Mouse (Mus musculus): ENCODE results near the gene Slc6a6. TPM values are rescaled to one million over a fixed set of nuclear protein-coding genes. Genes with fewer than 3 reads are reported as not detected.

Gene Slc6a6
- polyA plus RNA-seq, 1 experiment from 2014 or later, result 45.6 TPM

DNA sequence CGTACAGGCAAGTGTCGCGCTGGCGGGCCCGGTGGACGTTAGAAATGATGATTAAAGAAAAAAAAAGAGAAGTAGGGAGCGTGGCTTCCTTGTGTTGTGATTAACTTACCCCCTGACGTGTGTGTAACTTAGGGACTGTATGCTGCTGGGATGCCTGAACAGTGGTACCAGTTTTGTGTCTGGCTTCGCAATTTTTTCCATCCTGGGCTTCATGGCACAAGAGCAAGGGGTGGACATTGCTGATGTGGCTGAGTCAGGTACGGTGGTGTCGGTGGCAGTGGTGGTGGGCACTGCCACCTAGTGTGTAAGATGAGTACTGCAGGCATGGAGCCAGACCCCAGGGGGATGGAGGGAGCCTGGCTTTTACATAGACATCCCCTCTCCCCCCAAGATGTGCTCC lies 57.2 kb downstream of the Slc6a6 start:
- ATAC-seq (ENCODE audit: low FRiP score) (peak; percentile 70), DNase-seq (ENCODE audit: low spot score, missing footprints) (peak; percentile 97)
- Histone ChIP-seq H3K4me2 (no peak overlapping the region), H3K27me3 (ENCODE audit: control insufficient read depth, insufficient read depth, low read length) (no peaks in the 10 kb centered on the region), H3K4me3 (ENCODE audit: low read depth, low read length) (no peak overlapping the region), H3K4me1 (ENCODE audit: control insufficient read depth, insufficient read depth, low read length) (no peaks in the 10 kb centered on the region; the same call in none of the 2 replicates), H3K9ac (ENCODE audit: low read length) (no peak overlapping the region), H3K27ac (ENCODE audit: low read depth, low read length) (no peak overlapping the region), H3K9me3 (ENCODE audit: control insufficient read depth, low read length) (no peaks in the 10 kb centered on the region), H3K36me3 (ENCODE audit: control insufficient read depth, insufficient read depth, low read length) (peaks cover 3% of the 10 kb centered on the region; the same call in 1 of the 2 replicates)
- WGBS, result 71% methylated on average over 11 of the region's 11 CpGs

DNA sequence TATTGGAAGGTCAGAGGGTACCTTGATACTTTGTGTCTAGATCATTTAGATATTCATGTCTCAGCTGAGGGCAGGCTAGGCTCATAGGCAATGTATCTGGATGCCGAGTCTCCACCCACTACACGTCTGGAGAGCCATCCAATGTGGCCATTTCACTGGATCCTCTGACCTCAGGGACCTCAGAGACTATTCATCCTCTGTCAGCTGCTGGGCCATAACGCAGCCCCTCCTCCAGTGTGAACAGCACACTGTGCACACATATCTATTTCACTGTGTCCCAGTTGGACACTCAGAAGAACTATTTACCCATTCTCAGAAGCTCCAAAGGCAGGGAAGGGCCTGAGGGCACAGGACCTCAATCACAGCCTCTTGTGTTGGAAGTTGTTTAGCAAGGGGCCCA lies 58.6 kb downstream of the Slc6a6 start:
- Histone ChIP-seq H3K36me3 (ENCODE audit: control insufficient read depth, insufficient read depth, low read length) (peaks cover 3% of the 10 kb centered on the region; the same call in 1 of the 2 replicates), H3K27ac (ENCODE audit: low read depth, low read length) (no peak overlapping the region), H3K9me3 (ENCODE audit: control insufficient read depth, low read length) (no peaks in the 10 kb centered on the region), H3K4me2 (no peak overlapping the region), H3K9ac (ENCODE audit: low read length) (no peak overlapping the region), H3K4me3 (ENCODE audit: low read depth, low read length) (no peak overlapping the region), H3K27me3 (ENCODE audit: control insufficient read depth, insufficient read depth, low read length) (no peaks in the 10 kb centered on the region), H3K4me1 (ENCODE audit: control insufficient read depth, insufficient read depth, low read length) (no peaks in the 10 kb centered on the region; the same call in 1 of the 2 replicates)
- WGBS, result 71% methylated on average over 3 of the region's 3 CpGs
- DNase-seq (ENCODE audit: low spot score, missing footprints), result no peak
- no peak for ATAC-seq (ENCODE audit: low FRiP score)

DNA sequence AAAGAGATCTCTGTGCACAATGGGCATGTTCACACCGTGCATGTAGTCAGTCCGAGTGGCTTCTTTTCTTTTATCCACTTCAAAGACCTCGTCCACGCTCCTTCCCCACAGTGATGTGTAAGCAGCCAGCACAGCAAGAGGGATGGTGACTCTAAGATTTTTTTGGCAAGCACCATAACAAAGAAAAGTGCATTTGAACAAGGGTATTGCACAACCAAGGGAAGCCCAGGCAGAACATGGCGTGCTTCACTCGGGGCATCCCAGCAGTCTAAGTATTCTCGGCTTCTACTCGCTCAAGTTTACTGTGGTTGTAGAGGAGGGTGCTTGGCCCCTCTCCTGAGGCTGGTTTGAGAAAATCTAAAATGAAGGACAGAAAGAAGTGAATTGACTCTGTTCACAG lies 59.1 kb downstream of the Slc6a6 start:
- Histone ChIP-seq H3K9me3 (ENCODE audit: control insufficient read depth, low read length) (no peaks in the 10 kb centered on the region), H3K9ac (ENCODE audit: low read length) (no peak overlapping the region), H3K36me3 (ENCODE audit: control insufficient read depth, insufficient read depth, low read length) (peaks cover 4% of the 10 kb centered on the region), H3K27me3 (ENCODE audit: control insufficient read depth, insufficient read depth, low read length) (no peaks in the 10 kb centered on the region), H3K4me3 (ENCODE audit: low read depth, low read length) (no peak overlapping the region), H3K4me2 (no peak overlapping the region), H3K4me1 (ENCODE audit: control insufficient read depth, insufficient read depth, low read length) (no peaks in the 10 kb centered on the region; the same call in 1 of the 2 replicates), H3K27ac (ENCODE audit: low read depth, low read length) (no peak overlapping the region)
- whole genome bisulfite sequencing, result 83% methylated on average over 8 of the region's 8 CpGs
- ATAC-seq (ENCODE audit: low FRiP score), result no peak
- DNase-seq (ENCODE audit: low spot score, missing footprints), result peak; percentile 83

DNA sequence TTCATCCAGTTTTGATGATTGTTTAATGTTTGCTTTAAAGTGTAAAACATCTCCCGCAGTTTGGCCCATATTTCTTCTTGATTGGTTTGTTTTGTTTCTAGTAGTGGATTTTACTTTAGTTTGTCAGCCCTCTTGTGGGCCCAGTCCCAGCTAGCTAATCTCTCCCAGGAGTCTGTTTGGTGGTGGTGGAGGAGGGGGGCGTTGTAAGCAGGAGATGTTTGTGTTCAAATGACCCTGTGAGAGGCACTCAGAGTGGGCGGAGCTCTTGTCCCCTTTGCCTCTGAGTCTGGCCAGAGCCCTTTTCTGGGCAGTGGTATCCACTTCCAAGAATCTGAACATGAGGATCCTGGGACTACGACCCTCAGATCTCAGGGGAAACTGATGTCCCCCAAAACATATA lies 60.0 kb downstream of the Slc6a6 start:
- WGBS, result 71% methylated on average over 4 of the region's 4 CpGs
- DNase-seq (ENCODE audit: low spot score, missing footprints) (no peak), ATAC-seq (ENCODE audit: low FRiP score) (no peak)
- Histone ChIP-seq H3K9me3 (ENCODE audit: control insufficient read depth, low read length) (no peaks in the 10 kb centered on the region), H3K27me3 (ENCODE audit: control insufficient read depth, insufficient read depth, low read length) (no peaks in the 10 kb centered on the region), H3K4me1 (ENCODE audit: control insufficient read depth, insufficient read depth, low read length) (no peaks in the 10 kb centered on the region), H3K9ac (ENCODE audit: low read length) (no peak overlapping the region), H3K27ac (ENCODE audit: low read depth, low read length) (no peak overlapping the region), H3K4me3 (ENCODE audit: low read depth, low read length) (no peak overlapping the region), H3K36me3 (ENCODE audit: control insufficient read depth, insufficient read depth, low read length) (peaks cover 10% of the 10 kb centered on the region), H3K4me2 (no peak overlapping the region)

DNA sequence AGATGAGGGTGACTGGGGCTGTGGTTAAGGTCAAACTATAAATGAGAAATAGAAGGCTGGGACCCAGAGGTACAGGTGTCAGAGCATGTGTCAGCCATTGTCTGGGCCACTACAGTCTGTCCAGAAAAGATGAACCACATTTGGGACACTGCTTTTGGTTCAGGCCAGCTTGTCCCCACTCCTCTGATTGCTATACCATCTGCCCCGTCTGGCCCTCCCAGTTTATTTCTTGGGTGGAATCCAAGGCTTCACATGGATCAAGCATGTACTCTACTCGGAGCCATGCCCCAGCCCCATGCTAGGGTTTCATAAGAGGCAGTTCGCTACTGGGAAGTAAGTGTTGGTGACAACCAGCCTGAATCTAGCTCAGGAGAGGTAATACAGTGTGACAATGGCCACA lies 61.4 kb downstream of the Slc6a6 start:
- Histone ChIP-seq H3K4me1 (ENCODE audit: control insufficient read depth, insufficient read depth, low read length) (no peaks in the 10 kb centered on the region), H3K27ac (ENCODE audit: low read depth, low read length) (no peak overlapping the region), H3K9ac (ENCODE audit: low read length) (no peak overlapping the region), H3K36me3 (ENCODE audit: control insufficient read depth, insufficient read depth, low read length) (peaks cover 15% of the 10 kb centered on the region), H3K4me3 (ENCODE audit: low read depth, low read length) (no peak overlapping the region), H3K9me3 (ENCODE audit: control insufficient read depth, low read length) (no peaks in the 10 kb centered on the region), H3K4me2 (no peak overlapping the region), H3K27me3 (ENCODE audit: control insufficient read depth, insufficient read depth, low read length) (no peaks in the 10 kb centered on the region)
- no peak for DNase-seq (ENCODE audit: low spot score, missing footprints)
- WGBS, result 90% methylated on average over 3 of the region's 3 CpGs
- ATAC-seq (ENCODE audit: low FRiP score), result no peak

DNA sequence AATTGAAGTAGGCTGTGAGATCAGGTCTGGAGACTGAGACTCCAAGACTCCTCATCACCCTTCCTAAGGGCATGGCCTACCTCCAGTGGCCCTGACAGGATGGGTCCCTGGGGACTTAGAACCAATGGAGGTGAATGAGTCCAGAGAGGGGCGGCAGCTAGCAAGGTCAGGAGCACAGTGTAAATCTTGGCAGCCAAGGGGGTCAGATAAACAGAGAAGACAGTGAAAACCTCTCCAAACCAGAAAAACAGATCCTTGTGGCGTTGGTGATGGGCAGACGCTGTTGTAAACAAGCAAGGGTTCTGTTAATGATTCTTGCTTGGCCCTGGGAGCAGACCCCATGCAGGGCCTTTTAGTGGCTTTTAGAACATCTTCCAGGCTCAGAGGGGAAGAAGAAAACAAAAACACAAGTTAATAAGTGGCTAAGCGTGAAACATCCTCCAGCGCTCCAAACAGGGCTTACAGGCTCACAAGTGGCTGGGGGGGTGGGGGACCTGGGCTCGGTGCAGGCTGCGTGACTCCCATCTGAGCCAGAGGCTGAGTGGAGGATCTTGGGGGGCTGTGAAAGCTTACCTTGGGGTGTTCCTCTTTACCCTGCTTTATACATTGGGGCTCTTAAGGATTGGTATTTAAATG lies 62.2 kb downstream of the Slc6a6 start:
- H3K9me3 ChIP-seq (ENCODE audit: control insufficient read depth, low read length), result no peaks in the 10 kb centered on the region
- no peak overlapping the region for H3K27ac ChIP-seq (ENCODE audit: low read depth, low read length)
- peaks cover 16% of the 10 kb centered on the region for H3K36me3 ChIP-seq (ENCODE audit: control insufficient read depth, insufficient read depth, low read length)
- H3K4me2 ChIP-seq, result no peak overlapping the region
- ATAC-seq (ENCODE audit: low FRiP score), result no peak
- WGBS, result 72% methylated on average over 7 of the region's 7 CpGs
- DNase-seq (ENCODE audit: low spot score, missing footprints), result no peak
- H3K27me3 ChIP-seq (ENCODE audit: control insufficient read depth, insufficient read depth, low read length), result no peaks in the 10 kb centered on the region
- H3K4me3 ChIP-seq (ENCODE audit: low read depth, low read length), result no peak overlapping the region
- H3K4me1 ChIP-seq (ENCODE audit: control insufficient read depth, insufficient read depth, low read length), result no peaks in the 10 kb centered on the region
- H3K9ac ChIP-seq (ENCODE audit: low read length), result no peak overlapping the region

DNA sequence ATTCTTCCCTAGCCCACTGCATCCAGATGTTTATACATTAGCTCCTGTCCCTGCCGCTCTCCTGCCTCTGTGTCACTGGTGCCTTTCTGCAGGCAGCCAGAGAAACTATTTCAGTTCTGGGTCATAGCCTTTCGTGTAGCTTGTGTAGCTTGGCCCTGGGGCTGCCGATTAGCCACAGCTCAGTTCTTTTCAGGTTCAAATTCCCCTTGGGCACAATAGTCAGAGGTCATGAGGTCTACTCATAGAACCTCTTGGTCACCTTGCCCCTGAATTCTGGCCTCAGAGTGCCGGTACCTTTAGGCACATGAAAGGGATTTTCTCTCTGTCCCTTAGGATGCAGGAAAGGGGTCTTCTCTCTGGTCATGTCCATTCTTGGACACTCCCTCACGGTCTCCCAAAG lies 62.9 kb downstream of the Slc6a6 start:
- WGBS, result 84% methylated on average over 5 of the region's 5 CpGs
- no peaks in the 10 kb centered on the region for H3K9me3 ChIP-seq (ENCODE audit: control insufficient read depth, low read length)
- H3K27ac ChIP-seq (ENCODE audit: low read depth, low read length), result no peak overlapping the region
- ATAC-seq (ENCODE audit: low FRiP score), result no peak
- no peaks in the 10 kb centered on the region for H3K27me3 ChIP-seq (ENCODE audit: control insufficient read depth, insufficient read depth, low read length)
- H3K4me3 ChIP-seq (ENCODE audit: low read depth, low read length), result no peak overlapping the region
- H3K36me3 ChIP-seq (ENCODE audit: control insufficient read depth, insufficient read depth, low read length), result peaks cover 15% of the 10 kb centered on the region
- no peaks in the 10 kb centered on the region for H3K4me1 ChIP-seq (ENCODE audit: control insufficient read depth, insufficient read depth, low read length)
- H3K9ac ChIP-seq (ENCODE audit: low read length), result no peak overlapping the region
- no peak overlapping the region for H3K4me2 ChIP-seq
- DNase-seq (ENCODE audit: low spot score, missing footprints), result no peak

DNA sequence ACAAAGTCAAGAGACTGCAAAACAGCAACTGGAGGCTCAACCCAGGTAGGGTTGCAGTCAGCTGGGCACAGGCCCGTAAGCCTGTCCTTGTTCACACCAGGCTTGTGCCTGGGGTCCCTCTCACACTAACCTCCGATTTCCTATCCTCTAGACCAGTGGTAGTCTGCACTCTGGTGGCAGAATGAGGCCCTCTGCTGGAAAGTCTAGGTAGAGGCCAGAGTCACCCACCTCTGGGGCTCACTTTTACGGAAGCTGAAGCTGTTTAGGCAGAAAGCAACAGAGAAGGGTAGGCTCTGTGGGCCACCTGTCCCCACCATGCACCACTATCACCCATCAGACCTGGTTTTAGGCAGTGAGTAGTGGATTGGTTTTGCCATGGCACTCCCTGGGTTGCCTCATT lies 67.1 kb downstream of the Slc6a6 start:
- Histone ChIP-seq H3K4me3 (ENCODE audit: low read depth, low read length) (no peak overlapping the region), H3K36me3 (ENCODE audit: control insufficient read depth, insufficient read depth, low read length) (peaks cover 15% of the 10 kb centered on the region), H3K9ac (ENCODE audit: low read length) (no peak overlapping the region), H3K4me1 (ENCODE audit: control insufficient read depth, insufficient read depth, low read length) (no peaks in the 10 kb centered on the region), H3K27ac (ENCODE audit: low read depth, low read length) (no peak overlapping the region), H3K4me2 (no peak overlapping the region), H3K27me3 (ENCODE audit: control insufficient read depth, insufficient read depth, low read length) (no peaks in the 10 kb centered on the region), H3K9me3 (ENCODE audit: control insufficient read depth, low read length) (no peaks in the 10 kb centered on the region)
- WGBS, result 68% methylated on average over 3 of the region's 3 CpGs
- ATAC-seq (ENCODE audit: low FRiP score) (no peak), DNase-seq (ENCODE audit: low spot score, missing footprints) (peak; percentile 84)

DNA sequence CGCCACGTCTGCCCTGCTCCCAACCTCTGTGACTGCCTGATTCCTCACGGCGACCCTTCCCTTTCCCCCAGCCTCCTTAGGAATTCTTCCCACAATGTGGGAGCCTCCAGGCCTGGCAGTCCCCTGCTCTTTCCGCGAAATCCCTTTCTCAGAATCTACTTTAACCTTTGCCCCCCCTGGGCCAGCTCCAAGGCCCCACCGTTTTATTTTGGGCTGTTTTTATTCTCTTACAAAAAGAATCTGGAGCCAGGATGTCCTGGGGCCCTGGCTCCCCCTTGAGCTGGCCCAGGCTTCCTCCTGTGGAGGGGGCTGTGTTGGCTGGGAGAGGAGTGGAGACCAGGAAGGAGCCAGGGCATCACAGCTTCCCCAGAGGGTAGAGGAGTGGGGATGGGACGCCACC lies 69.0 kb downstream of the Slc6a6 start:
- Histone ChIP-seq H3K27ac (ENCODE audit: low read depth, low read length) (no peak overlapping the region), H3K4me3 (ENCODE audit: low read depth, low read length) (no peak overlapping the region)
- no peak for ATAC-seq (ENCODE audit: low FRiP score)

More for the DNA sequence above, 69.0 kb downstream of the Slc6a6 start:
- 52% methylated on average over 8 of the region's 8 CpGs for WGBS
- peak; percentile 81 for DNase-seq (ENCODE audit: low spot score, missing footprints)
- no peaks in the 10 kb centered on the region for H3K4me1 ChIP-seq (ENCODE audit: control insufficient read depth, insufficient read depth, low read length)
- no peak overlapping the region for H3K4me2 ChIP-seq
- no peak overlapping the region for H3K9ac ChIP-seq (ENCODE audit: low read length)
- peaks cover 15% of the 10 kb centered on the region for H3K36me3 ChIP-seq (ENCODE audit: control insufficient read depth, insufficient read depth, low read length)
- no peaks in the 10 kb centered on the region for H3K27me3 ChIP-seq (ENCODE audit: control insufficient read depth, insufficient read depth, low read length)
- H3K9me3 ChIP-seq (ENCODE audit: control insufficient read depth, low read length), result no peaks in the 10 kb centered on the region

All from midbrain, embryonic 11.5 days (tissue).